Mouse (Mus musculus) liver, embryonic 16.5 days (tissue): ENCODE results near the gene 4930442H23Rik. TPM values are rescaled to one million over a fixed set of nuclear protein-coding genes. Genes with fewer than 3 reads are reported as not detected.

Experiments
- ATAC-seq: fragments of 200-750 bp; cut with Nextera tagmentation; 2 replicates; pipeline ENCODE4 v1.8.0; 2017; ENCODE audit warnings: low read depth, mild to moderate bottlenecking, moderate number of reproducible peaks, moderate library complexity
- H3K27ac ChIP-seq: fragments of 300-500 bp; sonication (generic); 2 replicates; pipeline ENCODE4 v1.5.1; 2014; ENCODE audit warnings: mild to moderate bottlenecking, low read length
- H3K27me3 ChIP-seq: fragments of 300-500 bp; sonication (generic); 2 replicates; pipeline ENCODE4 v1.6.1; 2014; ENCODE audit warnings: low read depth, low read length, mixed read lengths; ENCODE audit not compliant: control insufficient read depth, insufficient read depth
- H3K36me3 ChIP-seq: fragments of 300-500 bp; sonication (generic); 2 replicates; pipeline ENCODE4 v1.6.1; 2014; ENCODE audit warnings: mild to moderate bottlenecking; ENCODE audit not compliant: control insufficient read depth, insufficient read depth
- H3K4me1 ChIP-seq: fragments of 300-500 bp; sonication (generic); 2 replicates; pipeline ENCODE4 v1.6.1; 2014; ENCODE audit warnings: low read depth, low read length, mixed read lengths; ENCODE audit not compliant: control insufficient read depth
- H3K4me2 ChIP-seq: fragments of 300-500 bp; sonication (generic); 2 replicates; pipeline ENCODE4 v1.6.1; 2014; ENCODE audit warnings: low read depth, low read length, mixed read lengths
- H3K4me3 ChIP-seq: fragments of 300-500 bp; sonication (generic); 2 replicates; pipeline ENCODE4 v1.5.1; 2014; ENCODE audit warnings: low read depth, mild to moderate bottlenecking, low read length
- H3K9ac ChIP-seq: fragments of 300-500 bp; sonication (generic); 2 replicates; pipeline ENCODE4 v1.6.1; 2014; ENCODE audit warnings: low read depth, low read length
- H3K9me3 ChIP-seq: fragments of 300-500 bp; sonication (generic); replicated peaks from 2 replicates; pipeline ENCODE4 v1.6.1; 2016; ENCODE audit warnings: low read length; ENCODE audit not compliant: control insufficient read depth
- WGBS: fragments of 180-500 bp; shearing (Covaris S2); extraction: QIAGEN DNeasy Blood & Tissue Kit; methylation state at CpG from one replicate; pipeline ENCODE4 v1.1.7; 2014; ENCODE audit not compliant: insufficient replicate concordance; 5-methylcytosine and 5-hydroxymethylcytosine counted together
- polyA plus RNA-seq: library from polyadenylated mRNA; unstranded; fragments of >200 nt; fragmentation: Nextera tagmentation; extraction: Ambion mirVana; gene quantifications from 2 replicates; pipeline ENCODE4 v1.2.1, GENCODE M21; 2015

Gene 4930442H23Rik
- polyA plus RNA-seq, 1 experiment from 2014 or later, result not detected

GRCm38 (mm10) chr10:81145778-81146177 is 37.9 kb downstream of the 4930442H23Rik start:
- WGBS, result 79% methylated on average over 7 of the region's 7 CpGs
- Histone ChIP-seq H3K4me3 (no peak overlapping the region), H3K4me1 (peaks cover 36% of the 10 kb centered on the region), H3K27me3 (no peaks in the 10 kb centered on the region), H3K9me3 (no peaks in the 10 kb centered on the region), H3K4me2 (no peak overlapping the region), H3K36me3 (peaks cover 76% of the 10 kb centered on the region), H3K27ac (no peak overlapping the region), H3K9ac (no peak overlapping the region)
- no peak for ATAC-seq

- ATAC-seq, result no peak
- no peak overlapping the region for H3K4me2 ChIP-seq
- H3K9me3 ChIP-seq, result no peaks in the 10 kb centered on the region
- peaks cover 40% of the 10 kb centered on the region for H3K4me1 ChIP-seq
- H3K4me3 ChIP-seq, result no peak overlapping the region
- peaks cover 74% of the 10 kb centered on the region for H3K36me3 ChIP-seq
- H3K9ac ChIP-seq, result no peak overlapping the region
- H3K27ac ChIP-seq, result no peak overlapping the region
- WGBS, result 90% methylated on average over 6 of the region's 6 CpGs
- H3K27me3 ChIP-seq, result no peaks in the 10 kb centered on the region
These were observed 38.3 kb downstream of the 4930442H23Rik start for GRCm38 (mm10) chr10:81145307-81145706.

DNA sequence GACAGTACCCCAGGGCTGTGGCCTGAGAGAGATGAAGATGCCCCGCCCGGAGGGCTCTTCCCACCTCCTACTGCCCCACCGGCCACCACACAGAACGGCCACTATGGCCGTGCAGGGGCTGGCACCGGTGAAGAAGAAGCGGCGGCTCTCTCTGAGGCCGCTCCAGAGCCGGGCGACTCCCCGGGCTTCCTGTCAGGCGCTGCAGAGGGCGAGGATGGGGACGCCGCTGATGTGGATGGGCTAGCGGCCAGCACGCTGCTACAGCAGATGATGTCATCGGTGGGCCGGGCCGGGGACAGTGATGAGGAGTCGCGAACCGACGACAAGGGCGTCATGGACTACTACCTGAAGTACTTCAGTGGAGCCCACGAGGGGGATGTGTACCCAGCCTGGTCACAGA is 39.0 kb downstream of the 4930442H23Rik start:
- ATAC-seq, result no peak
- Histone ChIP-seq H3K36me3 (peaks cover 67% of the 10 kb centered on the region), H3K9me3 (no peaks in the 10 kb centered on the region), H3K4me3 (no peak overlapping the region), H3K4me2 (no peak overlapping the region), H3K27me3 (no peaks in the 10 kb centered on the region), H3K4me1 (peaks cover 47% of the 10 kb centered on the region), H3K27ac (no peak overlapping the region), H3K9ac (no peak overlapping the region)
- WGBS, result 89% methylated on average over 27 of the region's 27 CpGs

DNA sequence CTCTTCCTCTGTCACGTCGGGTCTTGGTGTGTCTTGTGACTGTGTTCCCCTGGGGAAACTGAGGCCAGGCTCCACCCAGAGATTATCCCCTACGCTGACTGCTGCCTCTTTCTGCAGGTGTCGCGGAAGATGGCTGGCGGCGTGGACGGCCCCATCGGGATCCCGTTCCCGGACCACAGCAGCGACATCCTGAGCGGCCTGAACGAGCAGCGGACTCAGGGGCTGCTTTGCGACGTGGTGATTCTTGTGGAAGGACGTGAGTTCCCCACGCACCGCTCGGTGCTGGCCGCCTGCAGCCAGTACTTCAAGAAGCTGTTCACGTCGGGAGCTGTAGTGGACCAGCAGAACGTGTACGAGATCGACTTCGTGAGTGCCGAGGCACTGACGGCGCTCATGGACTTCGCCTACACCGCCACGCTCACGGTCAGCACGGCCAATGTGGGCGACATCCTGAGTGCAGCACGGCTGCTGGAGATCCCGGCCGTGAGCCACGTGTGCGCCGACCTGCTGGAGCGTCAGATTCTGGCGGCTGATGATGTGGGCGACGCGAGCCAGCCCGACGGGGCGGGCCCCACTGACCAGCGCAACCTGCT is 39.7 kb downstream of the 4930442H23Rik start:
- Histone ChIP-seq H3K4me1 (peaks cover 54% of the 10 kb centered on the region), H3K4me3 (no peak overlapping the region), H3K9ac (no peak overlapping the region), H3K4me2 (no peak overlapping the region), H3K9me3 (no peaks in the 10 kb centered on the region), H3K36me3 (peaks cover 60% of the 10 kb centered on the region), H3K27ac (no peak overlapping the region), H3K27me3 (no peaks in the 10 kb centered on the region)
- ATAC-seq, result no peak
- whole genome bisulfite sequencing, result 93% methylated on average over 52 of the region's 52 CpGs

GRCm38 (mm10) chr10:81143157-81143633 is 40.5 kb downstream of the 4930442H23Rik start:
- Histone ChIP-seq H3K27me3 (no peaks in the 10 kb centered on the region), H3K9ac (no peak overlapping the region), H3K36me3 (peaks cover 52% of the 10 kb centered on the region), H3K9me3 (no peaks in the 10 kb centered on the region), H3K27ac (no peak overlapping the region), H3K4me2 (no peak overlapping the region), H3K4me3 (no peak overlapping the region), H3K4me1 (peaks cover 60% of the 10 kb centered on the region)
- no peak for ATAC-seq
- 73% methylated on average over 7 of the region's 7 CpGs for WGBS

- H3K9me3 ChIP-seq, result no peaks in the 10 kb centered on the region
- no peak overlapping the region for H3K4me2 ChIP-seq
- no peaks in the 10 kb centered on the region for H3K27me3 ChIP-seq
- no peak overlapping the region; the same call in 1 of the 2 replicates for H3K9ac ChIP-seq
- 65% methylated on average over 5 of the region's 5 CpGs for WGBS
- H3K4me3 ChIP-seq, result no peak overlapping the region
- H3K4me1 ChIP-seq, result peaks cover 60% of the 10 kb centered on the region
- 0 out of 2 replicates have a peak overlapping the region, but pooled peaks have one; percentile 9 for H3K27ac ChIP-seq
- no peak for ATAC-seq
- peaks cover 46% of the 10 kb centered on the region for H3K36me3 ChIP-seq
These were observed 41.1 kb downstream of the 4930442H23Rik start for GRCm38 (mm10) chr10:81142551-81142981.

GRCm38 (mm10) chr10:81141455-81142210 is 42.0 kb downstream of the 4930442H23Rik start:
- Histone ChIP-seq H3K4me1 (peaks cover 60% of the 10 kb centered on the region), H3K27me3 (no peaks in the 10 kb centered on the region), H3K9ac (peak overlapping the region; percentile 33; the same call in 1 of the 2 replicates), H3K27ac (peak overlapping the region; percentile 58), H3K9me3 (no peaks in the 10 kb centered on the region), H3K36me3 (peaks cover 37% of the 10 kb centered on the region), H3K4me3 (peak overlapping the region; percentile 93), H3K4me2 (peak overlapping the region; percentile 93)
- no peak for ATAC-seq
- WGBS, result 76% methylated on average over 7 of the region's 7 CpGs

GRCm38 (mm10) chr10:81140717-81141454 is 42.8 kb downstream of the 4930442H23Rik start:
- Histone ChIP-seq H3K4me3 (peak overlapping the region; percentile 93), H3K9me3 (no peaks in the 10 kb centered on the region), H3K36me3 (peaks cover 29% of the 10 kb centered on the region), H3K27ac (peak overlapping the region; percentile 55), H3K9ac (peak overlapping the region; percentile 89), H3K27me3 (no peaks in the 10 kb centered on the region), H3K4me2 (peak overlapping the region; percentile 93), H3K4me1 (peaks cover 57% of the 10 kb centered on the region)
- 40% methylated on average over 10 of the region's 10 CpGs for WGBS
- ATAC-seq, result no peak
